Mouse (Mus musculus): ENCODE data around the gene Lypd5. TPM values are rescaled to one million over a fixed set of nuclear protein-coding genes. Genes with fewer than 3 reads are reported as not detected.

Gene Lypd5
- not detected in 2 replicates for polyA plus RNA-seq (2016; fragmentation: Nextera tagmentation; extraction: Ambion mirVana)

DNA sequence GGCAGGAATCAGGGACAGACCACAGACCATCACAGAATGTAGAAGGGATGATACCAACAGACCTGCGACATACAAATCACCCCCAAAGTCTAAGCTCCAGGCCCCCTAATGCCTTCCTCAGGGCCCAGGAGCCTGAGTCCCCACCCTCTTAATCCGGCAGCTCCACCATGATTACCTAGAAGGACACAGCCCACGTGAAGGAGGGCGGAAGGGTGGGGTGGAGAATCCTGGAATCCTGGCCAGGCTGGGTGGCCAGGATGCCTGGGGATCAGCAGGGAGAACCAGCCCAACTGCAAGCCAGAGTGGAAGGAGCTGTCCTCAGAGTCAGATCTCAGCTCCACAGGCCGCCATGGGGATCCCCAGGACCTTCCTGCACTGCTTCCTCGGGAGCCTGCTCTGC, at the start of gene Lypd5:
Gene Lypd5 (plus strand): TSS at position 301 of the 400 bp plus-strand sequence.
- ATAC-seq (ENCODE audit: low FRiP score, low read depth) = no peak
- 0 out of 2 replicates have a peak, but pooled peaks cover 4% of the 10 kb centered on the region for H3K27me3 ChIP-seq

GRCm38 (mm10) chr7:24299823-24300481, 49.0 kb upstream of the Lypd5 start:
- H3K9me3 ChIP-seq = no peaks in the 10 kb centered on the region
- peaks cover 14% of the 10 kb centered on the region for H3K4me1 ChIP-seq
- no peaks in the 10 kb centered on the region for H3K27me3 ChIP-seq
- ATAC-seq (ENCODE audit: low FRiP score, low read depth) = peak; percentile 28
- H3K27ac ChIP-seq (replicated peaks) = peak overlapping the region; percentile 94
- H3K36me3 ChIP-seq = peaks cover 43% of the 10 kb centered on the region
- peak overlapping the region; percentile 76 for H3K9ac ChIP-seq (replicated peaks)
- WGBS = under 1% methylated on average over 18 of the region's 18 CpGs
- H3K4me2 ChIP-seq (replicated peaks) = peak overlapping the region; percentile 90
- H3K4me3 ChIP-seq = peak overlapping the region; percentile 78

More for the DNA sequence above, at the start of gene Lypd5:
- H3K4me1 ChIP-seq = no peaks in the 10 kb centered on the region
- H3K36me3 ChIP-seq = no peaks in the 10 kb centered on the region
- H3K27ac ChIP-seq (replicated peaks) = no peak within 1 kb of the TSS
- WGBS = 45% methylated on average over 6 of the region's 6 CpGs
- no peak within 1 kb of the TSS for H3K4me2 ChIP-seq (replicated peaks)
- no peak within 1 kb of the TSS for H3K4me3 ChIP-seq
- H3K9ac ChIP-seq (replicated peaks) = no peak within 1 kb of the TSS
- H3K9me3 ChIP-seq = no peaks in the 10 kb centered on the region

DNA sequence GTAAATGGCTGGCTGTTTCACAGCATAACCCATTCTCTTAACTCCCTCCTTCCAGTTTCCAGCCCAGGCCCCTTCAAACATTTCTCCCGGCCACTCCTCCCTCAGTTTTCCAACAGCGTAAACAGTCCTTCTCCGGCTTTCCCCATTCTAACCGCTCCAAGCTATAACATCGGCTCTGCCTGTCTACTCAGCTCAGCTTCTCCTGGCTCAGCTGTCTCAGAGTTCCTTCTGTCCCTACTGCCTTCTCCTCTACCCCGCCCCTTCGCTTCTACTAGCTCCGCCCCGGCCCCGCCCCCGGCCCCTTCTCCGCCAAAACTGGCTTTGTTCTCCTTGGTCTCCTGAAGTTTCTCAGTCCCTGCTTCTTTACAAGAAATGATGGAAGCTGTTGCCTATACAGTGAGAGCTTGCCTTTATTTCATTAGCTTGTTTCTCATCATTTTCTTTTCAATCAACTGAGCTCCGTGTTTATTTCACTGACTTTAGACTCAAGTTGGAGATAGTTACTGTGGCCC, 48.2 kb upstream of the Lypd5 start, which contains the start of gene Zfp61:
Gene Zfp61 (minus strand): TSS at position 462 of the 512 bp plus-strand sequence.
- Histone ChIP-seq H3K27me3 (no peaks in the 10 kb centered on the region), H3K4me1 (peaks cover 14% of the 10 kb centered on the region), H3K9ac (replicated peaks) (peak within 1 kb of the TSS; percentile 40), H3K9me3 (no peaks in the 10 kb centered on the region), H3K27ac (replicated peaks) (peak within 1 kb of the TSS; percentile 66), H3K4me3 (peak within 1 kb of the TSS; percentile 78), H3K4me2 (replicated peaks) (peak within 1 kb of the TSS; percentile 90), H3K36me3 (peaks cover 38% of the 10 kb centered on the region)
- ATAC-seq (ENCODE audit: low FRiP score, low read depth) = peak; percentile 77
- 1% methylated on average over 13 of the region's 13 CpGs for WGBS

DNA sequence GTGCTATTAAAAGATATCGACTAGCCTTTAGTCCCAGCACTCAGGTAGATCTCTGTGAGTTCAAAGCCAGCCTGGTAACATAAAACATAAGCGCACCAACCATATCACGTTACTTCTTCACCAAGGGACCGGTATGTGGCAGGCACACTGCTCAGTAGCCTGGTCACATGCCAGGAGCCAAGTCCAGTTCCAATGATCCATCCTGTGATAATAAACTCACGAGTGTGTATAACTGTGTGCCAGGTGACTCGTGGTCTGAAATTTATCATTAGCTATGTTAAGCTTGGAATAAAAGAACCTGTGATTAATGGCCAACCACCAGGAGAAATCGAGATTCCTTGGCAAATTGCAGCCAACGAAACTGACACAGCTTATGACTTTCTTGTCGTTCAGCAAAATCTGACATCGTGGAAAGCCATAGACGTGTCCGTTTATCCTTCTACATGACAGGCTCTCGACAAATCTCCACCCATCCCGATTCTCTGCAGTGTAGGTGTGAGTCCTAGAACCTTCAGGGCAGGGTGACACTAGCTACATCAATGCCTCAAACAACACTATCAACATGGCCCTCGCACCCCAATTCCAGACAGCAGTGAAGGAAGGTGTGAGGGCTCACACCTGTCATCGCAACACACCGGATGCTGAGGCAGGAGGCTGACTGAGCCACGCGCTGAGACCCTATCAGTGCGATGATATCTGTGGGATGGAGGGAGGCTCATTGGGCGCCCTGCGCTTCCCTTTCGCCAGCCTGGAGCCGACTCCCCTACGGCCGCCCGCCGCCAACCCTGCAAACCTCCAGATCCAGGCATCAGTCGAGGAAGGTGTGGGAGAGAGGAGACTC, 33.0 kb upstream of the Lypd5 start:
- peak overlapping the region; percentile 64; the same call in 1 of the 2 replicates for H3K27ac ChIP-seq (replicated peaks)
- no peak; the same call in none of the 2 replicates for ATAC-seq (ENCODE audit: low FRiP score, low read depth)
- peaks cover 9% of the 10 kb centered on the region for H3K4me1 ChIP-seq
- WGBS = 33% methylated on average over 29 of the region's 29 CpGs
- peaks cover 23% of the 10 kb centered on the region for H3K36me3 ChIP-seq
- no peaks in the 10 kb centered on the region for H3K9me3 ChIP-seq
- H3K27me3 ChIP-seq = 0 out of 2 replicates have a peak, but pooled peaks cover 10% of the 10 kb centered on the region
- peak overlapping the region; percentile 77 for H3K9ac ChIP-seq (replicated peaks)
- peak overlapping the region; percentile 67 for H3K4me3 ChIP-seq
- H3K4me2 ChIP-seq (replicated peaks) = peak overlapping the region; percentile 83

- peak within 1 kb of the TSS; percentile 67 for H3K4me3 ChIP-seq
- peak within 1 kb of the TSS; percentile 83 for H3K4me2 ChIP-seq (replicated peaks)
- peaks cover 16% of the 10 kb centered on the region for H3K36me3 ChIP-seq
- H3K9ac ChIP-seq (replicated peaks) = peak within 1 kb of the TSS; percentile 77
- H3K27ac ChIP-seq (replicated peaks) = peak within 1 kb of the TSS; percentile 73
- peak; percentile 94 for ATAC-seq (ENCODE audit: low FRiP score, low read depth)
- 0 out of 2 replicates have a peak, but pooled peaks cover 10% of the 10 kb centered on the region for H3K27me3 ChIP-seq
- peaks cover 9% of the 10 kb centered on the region for H3K4me1 ChIP-seq
- WGBS = under 1% methylated on average over 33 of the region's 33 CpGs
- H3K9me3 ChIP-seq = no peaks in the 10 kb centered on the region
These were observed 32.4 kb upstream of the Lypd5 start, which contains the start of gene Zfp94 for GRCm38 (mm10) chr7:24316567-24317092. Gene Zfp94, minus strand, starts transcription at chr7:24316666.

- H3K36me3 ChIP-seq = no peaks in the 10 kb centered on the region
- no peak overlapping the region for H3K4me2 ChIP-seq (replicated peaks)
- ATAC-seq (ENCODE audit: low FRiP score, low read depth) = no peak
- peaks cover 3% of the 10 kb centered on the region; the same call in 1 of the 2 replicates for H3K9me3 ChIP-seq
- 83% methylated on average over 6 of the region's 6 CpGs for WGBS
- no peak overlapping the region for H3K4me3 ChIP-seq
- no peak overlapping the region for H3K9ac ChIP-seq (replicated peaks)
- no peak overlapping the region for H3K27ac ChIP-seq (replicated peaks)
- H3K27me3 ChIP-seq = peaks cover 17% of the 10 kb centered on the region; the same call in 1 of the 2 replicates
- H3K4me1 ChIP-seq = peaks cover 9% of the 10 kb centered on the region
These were observed 30.1 kb upstream of the Lypd5 start for GRCm38 (mm10) chr7:24318942-24319341.

DNA sequence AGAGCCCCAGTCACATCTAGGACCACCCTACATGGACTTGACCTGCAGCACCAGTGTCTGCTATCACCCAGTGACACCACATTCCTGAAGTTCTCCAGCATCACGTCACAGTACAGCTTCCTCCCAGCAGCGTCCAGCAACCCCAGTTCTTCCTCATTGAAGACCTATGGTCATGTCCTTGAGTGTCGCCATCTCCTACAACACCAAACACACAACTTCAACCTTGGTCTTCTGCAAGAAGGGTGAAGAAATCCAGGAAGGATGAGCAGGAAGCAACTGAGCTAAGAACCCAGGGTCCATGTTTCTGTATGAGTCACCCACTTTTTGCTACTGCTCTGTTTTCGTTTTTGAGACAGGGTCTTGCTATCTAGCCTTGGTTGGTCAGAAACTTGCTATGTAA, 26.4 kb upstream of the Lypd5 start:
- H3K4me3 ChIP-seq = no peak overlapping the region
- H3K27me3 ChIP-seq = peaks cover 17% of the 10 kb centered on the region; the same call in 1 of the 2 replicates
- ATAC-seq (ENCODE audit: low FRiP score, low read depth) = no peak
- H3K36me3 ChIP-seq = no peaks in the 10 kb centered on the region
- 80% methylated on average over 4 of the region's 4 CpGs for whole genome bisulfite sequencing
- peaks cover 12% of the 10 kb centered on the region for H3K4me1 ChIP-seq
- H3K27ac ChIP-seq (replicated peaks) = no peak overlapping the region
- no peak overlapping the region for H3K4me2 ChIP-seq (replicated peaks)
- H3K9ac ChIP-seq (replicated peaks) = no peak overlapping the region
- H3K9me3 ChIP-seq = peaks cover 8% of the 10 kb centered on the region

GRCm38 (mm10) chr7:24325197-24325596, 23.8 kb upstream of the Lypd5 start:
- WGBS = 92% methylated on average over 6 of the region's 6 CpGs
- Histone ChIP-seq H3K9me3 (peaks cover 8% of the 10 kb centered on the region), H3K27me3 (peaks cover 7% of the 10 kb centered on the region), H3K9ac (replicated peaks) (no peak overlapping the region), H3K36me3 (no peaks in the 10 kb centered on the region), H3K27ac (replicated peaks) (no peak overlapping the region), H3K4me3 (no peak overlapping the region), H3K4me2 (replicated peaks) (peak overlapping the region; percentile 52; the same call in 1 of the 2 replicates), H3K4me1 (peaks cover 12% of the 10 kb centered on the region)
- ATAC-seq (ENCODE audit: low FRiP score, low read depth) = no peak

DNA sequence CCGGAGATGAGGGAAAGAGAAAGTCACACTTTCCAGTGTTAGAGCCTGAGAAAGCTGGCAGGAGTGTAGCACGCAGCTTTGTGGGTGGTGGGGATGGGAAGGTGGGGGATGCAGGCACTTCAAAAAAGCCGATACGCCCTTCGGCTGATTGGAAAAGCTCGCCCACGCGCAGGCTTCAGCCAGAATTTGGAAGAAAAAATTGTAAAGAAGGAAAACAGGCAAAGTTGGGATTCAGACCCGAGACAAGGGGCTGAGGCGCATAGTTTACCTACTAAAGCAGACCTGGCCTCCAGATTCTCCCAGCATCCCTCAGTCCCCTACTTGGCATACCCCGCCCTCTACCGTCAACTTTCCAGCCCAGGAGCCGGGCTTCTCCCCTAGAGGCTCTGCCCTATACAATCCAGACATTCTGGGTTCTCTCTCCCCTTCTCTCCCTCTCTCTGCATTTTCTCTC, 23.3 kb upstream of the Lypd5 start:
- Histone ChIP-seq H3K4me1 (peaks cover 12% of the 10 kb centered on the region), H3K9me3 (peaks cover 8% of the 10 kb centered on the region), H3K27ac (replicated peaks) (0 out of 2 replicates have a peak overlapping the region, but pooled peaks have one; percentile 21), H3K36me3 (no peaks in the 10 kb centered on the region), H3K4me3 (peak overlapping the region; percentile 30), H3K4me2 (replicated peaks) (peak overlapping the region; percentile 52), H3K9ac (replicated peaks) (peak overlapping the region; percentile 26), H3K27me3 (peaks cover 7% of the 10 kb centered on the region)
- peak; percentile 86 for ATAC-seq (ENCODE audit: low FRiP score, low read depth)
- WGBS = 6% methylated on average over 13 of the region's 13 CpGs

GRCm38 (mm10) chr7:24326273-24327135, 22.5 kb upstream of the Lypd5 start:
- Histone ChIP-seq H3K4me1 (peaks cover 12% of the 10 kb centered on the region), H3K4me3 (peak overlapping the region; percentile 30), H3K4me2 (replicated peaks) (peak overlapping the region; percentile 52), H3K9ac (replicated peaks) (peak overlapping the region; percentile 26; the same call in 1 of the 2 replicates), H3K27ac (replicated peaks) (0 out of 2 replicates have a peak overlapping the region, but pooled peaks have one; percentile 21), H3K36me3 (no peaks in the 10 kb centered on the region), H3K9me3 (peaks cover 8% of the 10 kb centered on the region), H3K27me3 (peaks cover 7% of the 10 kb centered on the region)
- 41% methylated on average over 20 of the region's 20 CpGs for WGBS
- ATAC-seq (ENCODE audit: low FRiP score, low read depth) = peak; percentile 78
